ENCODE assay signal across 15 mouse cellular contexts in the genomic region with DNA sequence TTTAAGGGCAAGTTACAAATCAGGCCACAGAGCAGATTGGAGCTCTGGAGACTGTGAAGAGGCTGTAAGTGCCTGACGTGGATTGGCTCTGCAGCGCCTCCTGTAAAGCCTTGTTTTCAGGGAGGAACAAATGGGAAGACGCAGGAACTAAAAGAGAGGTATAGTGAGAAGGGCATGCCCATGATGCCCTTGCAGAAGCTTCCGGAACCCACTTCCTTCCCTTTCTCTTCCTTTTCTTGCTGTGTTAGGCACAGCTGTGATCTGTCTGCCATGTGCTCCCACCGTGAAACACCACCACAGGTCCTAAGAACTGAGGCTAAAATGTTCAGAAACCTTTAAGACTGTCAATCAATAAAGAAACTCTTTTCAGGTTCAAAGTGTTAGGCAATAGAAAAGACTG.
DNase-seq lines count a peak whose midpoint lies in the region; ATAC-seq and TF ChIP-seq lines count a peak whose summit lies in the region.
"Had no signal": no experiment of that assay in that cellular context is flagged by ENCODE, and none has a peak within 500 bp of the region (broad histone marks: within the 10 kb centered on the region; RNA-seq: fewer than 3 reads in every experiment).

No protein-coding gene starts in this region.

- TF ChIP-seq CTCF in layer of hippocampus, adult 2 months (conservative IDR thresholded peaks at IDR 0.05) = 0 out of 2 replicates have a peak, but pooled peaks have one; percentile 3

- peak; percentile 26 for ATAC-seq in inflammation-experienced regulatory T-cells, adult 6 months
- ATAC-seq: midbrain, embryonic 13.5 days; Patski had no signal

- no peak overlapping the region for H3K4me3 ChIP-seq in layer of hippocampus, adult 2 months
- H3K4me3 ChIP-seq: embryonic facial prominence, embryonic 10.5 days; midbrain, embryonic 13.5 days; stomach, embryonic 15.5 days had no signal

- no peak for DNase-seq in layer of hippocampus, adult 2 months (ENCODE audit: low spot score in 2 of 2)
- DNase-seq in layer of hippocampus, adult 18-20 months (ENCODE audit: low spot score in 2 of 2) = no peak
- DNase-seq in T-cell, adult 2 months (ENCODE audit: low spot score) = peak; percentile 22
- peak; percentile 45 for DNase-seq in thymus, postnatal 14 days
- no peak for DNase-seq in adrenal gland, postnatal 10 days
- DNase-seq in adrenal gland, postnatal 14 days = no peak
- DNase-seq: cerebellum, adult 9-11 months; lung, postnatal 10 days; right cerebral cortex, postnatal 4 days had no signal

- H3K27ac ChIP-seq in layer of hippocampus, adult 2 months = peak overlapping the region; percentile 41; the same call in 1 of the 2 replicates
- H3K27ac ChIP-seq: embryonic facial prominence, embryonic 10.5 days; hindbrain, embryonic 14.5 days; midbrain, embryonic 13.5 days; stomach, embryonic 15.5 days had no signal

Comparison
In these comparisons a context has a peak if more than half of its experiments do, and no peak if none do; other contexts are left out.
1. DNase-seq: peak in T-cell, adult 2 months (single experiment) and thymus, postnatal 14 days (single experiment); none in layer of hippocampus, adult 2 months (0 of 2), layer of hippocampus, adult 18-20 months (0 of 2), adrenal gland, postnatal 10 days (single experiment) and adrenal gland, postnatal 14 days (single experiment).